In the genomic region with DNA sequence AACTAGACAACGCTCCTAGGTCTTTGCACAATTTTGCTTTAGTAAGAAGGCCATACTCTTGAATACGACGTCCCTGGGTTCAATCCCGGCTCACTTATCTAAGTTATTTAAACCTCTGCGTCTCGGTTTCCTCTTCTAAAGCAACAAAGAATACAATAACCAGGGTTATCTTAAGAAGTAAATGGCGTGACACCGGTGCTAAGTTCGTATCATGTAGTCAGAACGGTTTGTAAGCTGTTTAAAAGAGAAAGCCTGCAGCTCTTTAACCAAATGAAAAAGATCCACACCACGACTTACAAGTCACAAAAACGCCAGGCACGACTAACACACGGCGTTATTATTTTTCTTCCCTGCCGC, we compare ENCODE assay signal across 8 mouse cellular contexts. TPM values are rescaled to one million over a fixed set of nuclear protein-coding genes. Genes with fewer than 3 reads are reported as not detected.
DNase-seq lines count a peak whose midpoint lies in the region; ATAC-seq lines count a peak whose summit lies in the region.

No protein-coding gene starts in this region.

- no peak for DNase-seq in heart, postnatal 14 days
- peak; percentile 30 for DNase-seq in CD4-positive helper T cell, adult 2 months (ENCODE audit: low read depth, low spot score)
- DNase-seq in forebrain, embryonic 10.5 days (ENCODE audit: extremely low spot score, low spot score) = no peak
- DNase-seq in liver, embryonic 11.5 days (ENCODE audit: low spot score) = no peak
- DNase-seq in right cerebral cortex, postnatal 4 days = no peak
- DNase-seq in spleen, postnatal 4 days (ENCODE audit: low spot score in 2 of 2) = no peak
- DNase-seq in adrenal gland, postnatal 25 days = no peak

- H3K4me2 ChIP-seq in heart, embryonic 13.5 days = peak overlapping the region; percentile 78
- peak overlapping the region; percentile 93 for H3K4me2 ChIP-seq in liver, embryonic 11.5 days

- H3K9me3 ChIP-seq in heart, embryonic 13.5 days = no peaks in the 10 kb centered on the region
- no peaks in the 10 kb centered on the region for H3K9me3 ChIP-seq in forebrain, embryonic 10.5 days
- no peaks in the 10 kb centered on the region for H3K9me3 ChIP-seq in liver, embryonic 11.5 days (ENCODE audit: control insufficient read depth, low read length)

- peaks cover 77% of the 10 kb centered on the region for H3K4me1 ChIP-seq in heart, embryonic 13.5 days
- peaks cover 53% of the 10 kb centered on the region for H3K4me1 ChIP-seq in forebrain, embryonic 10.5 days
- H3K4me1 ChIP-seq in liver, embryonic 11.5 days (replicated peaks; ENCODE audit: control insufficient read depth, insufficient read depth, low read length) = peaks cover 4% of the 10 kb centered on the region

- peaks cover 10% of the 10 kb centered on the region for H3K27me3 ChIP-seq in heart, embryonic 13.5 days (replicated peaks)
- H3K27me3 ChIP-seq in forebrain, embryonic 10.5 days (ENCODE audit: poor library complexity, severe bottlenecking) = peaks cover 11% of the 10 kb centered on the region
- no peaks in the 10 kb centered on the region; the same call in 1 of the 2 replicates for H3K27me3 ChIP-seq in liver, embryonic 11.5 days (replicated peaks; ENCODE audit: control insufficient read depth, insufficient read depth, low read length)

- no peak for ATAC-seq in heart, embryonic 13.5 days (ENCODE audit: extremely low read depth, insufficient number of reproducible peaks, low FRiP score, low TSS enrichment)
- no peak for ATAC-seq in liver, embryonic 11.5 days (replicated peaks; ENCODE audit: low FRiP score)

- H3K36me3 ChIP-seq in heart, embryonic 13.5 days = no peaks in the 10 kb centered on the region
- no peaks in the 10 kb centered on the region for H3K36me3 ChIP-seq in forebrain, embryonic 10.5 days (replicated peaks)
- H3K36me3 ChIP-seq in liver, embryonic 11.5 days (ENCODE audit: control insufficient read depth, insufficient read depth, low read length) = no peaks in the 10 kb centered on the region

- peak overlapping the region; percentile 74 for H3K4me3 ChIP-seq in heart, embryonic 13.5 days
- H3K4me3 ChIP-seq in forebrain, embryonic 10.5 days = peak overlapping the region; percentile 87
- H3K4me3 ChIP-seq in liver, embryonic 11.5 days (ENCODE audit: low read depth, low read length) = peak overlapping the region; percentile 83

- intact Hi-C loops in heart, postnatal 14 days (cut with DNase I) = loop anchor here (2.0 kb wide), 1 partner anchor 47 kb away; no protein-coding TSS in a partner anchor

- WGBS in heart, embryonic 13.5 days = under 1% methylated on average over 16 of the region's 16 CpGs
- WGBS in forebrain, embryonic 10.5 days = under 1% methylated on average over 16 of the region's 16 CpGs
- under 1% methylated on average over 16 of the region's 16 CpGs for WGBS in liver, embryonic 11.5 days

- peak overlapping the region; percentile 96 for H3K9ac ChIP-seq in heart, embryonic 13.5 days
- H3K9ac ChIP-seq in liver, embryonic 11.5 days (ENCODE audit: low read depth, low read length) = peak overlapping the region; percentile 93

- H3K27ac ChIP-seq in heart, embryonic 13.5 days (replicated peaks) = peak overlapping the region; percentile 99
- H3K27ac ChIP-seq in forebrain, embryonic 10.5 days = peak overlapping the region; percentile 99
- peak overlapping the region; percentile 87; the same call in 1 of the 2 replicates for H3K27ac ChIP-seq in liver, embryonic 11.5 days (ENCODE audit: low read depth, low read length)

RNA-seq across cellular contexts. Expression of a gene that starts 1.7 kb away (rescaled TPM):
- polyA plus RNA-seq in heart, embryonic 13.5 days (2015; fragmentation: Nextera tagmentation; extraction: Ambion mirVana) = 37.1 and 37.4 TPM in 2 replicates
- total RNA-seq in heart, postnatal 14 days (2021) = 10 to 100 TPM; 73.6 to 77.2 TPM
- 44.5 and 47.6 TPM in 2 replicates for polyA plus RNA-seq in forebrain, embryonic 10.5 days (2016; fragmentation: Nextera tagmentation; extraction: Ambion mirVana)
- polyA plus RNA-seq in liver, embryonic 11.5 days (2014; fragmentation: Nextera tagmentation; extraction: Ambion mirVana) = 17.4 and 18.0 TPM in 2 replicates
- total RNA-seq in adrenal gland, postnatal 25 days (2021) = 64.7 and 73.0 TPM in 2 replicates

RNA-seq across cellular contexts. Expression of a gene that starts 21.2 kb away (rescaled TPM):
- polyA plus RNA-seq in heart, embryonic 13.5 days (2015; fragmentation: Nextera tagmentation; extraction: Ambion mirVana) = not detected in 2 replicates
- not detected for total RNA-seq in heart, postnatal 14 days (2021)
- not detected in 2 replicates for polyA plus RNA-seq in forebrain, embryonic 10.5 days (2016; fragmentation: Nextera tagmentation; extraction: Ambion mirVana)
- polyA plus RNA-seq in liver, embryonic 11.5 days (2014; fragmentation: Nextera tagmentation; extraction: Ambion mirVana) = not detected in 2 replicates
- total RNA-seq in adrenal gland, postnatal 25 days (2021) = not detected in 2 replicates
